Mouse (Mus musculus): ENCODE data around the gene Ache.

- TF ChIP-seq CTCF (IDR thresholded peaks at IDR 0.05; ENCODE audit: control insufficient read depth, insufficient read depth, insufficient replicate concordance, low read depth, low read length), result no peak
- TF ChIP-seq POLR2A (IDR thresholded peaks at IDR 0.05; ENCODE audit: control insufficient read depth, low read depth, low read length), result no peak
These were observed 23.2 kb upstream of the Ache start for GRCm38 (mm10) chr5:137263897-137264720.

Measured in testis, adult 2 months (tissue).